Mouse (Mus musculus): ENCODE measurements around the gene Gm10638. TPM values are rescaled to one million over a fixed set of nuclear protein-coding genes. Genes with fewer than 3 reads are reported as not detected.

Gene Gm10638
- total RNA-seq (2021), result 1 to 10 TPM; 2.8 to 3.0 TPM
- long read RNA-seq, experiment 1, transcript Gm10638-201 (1 exons, 905 nt), result major isoform, 12 of 12 reads
- long read RNA-seq, experiment 1, partial matches to known transcripts, result 0 of 12 reads
- long read RNA-seq, experiment 1, other reads (novel, unspliced or antisense), result 0 of 12 reads
- long read RNA-seq, experiment 2, transcript Gm10638-201 (1 exons, 905 nt), result major isoform, 6 of 6 reads
- long read RNA-seq, experiment 2, partial matches to known transcripts, result 0 of 6 reads
- long read RNA-seq, experiment 2, other reads (novel, unspliced or antisense), result 0 of 6 reads

DNA sequence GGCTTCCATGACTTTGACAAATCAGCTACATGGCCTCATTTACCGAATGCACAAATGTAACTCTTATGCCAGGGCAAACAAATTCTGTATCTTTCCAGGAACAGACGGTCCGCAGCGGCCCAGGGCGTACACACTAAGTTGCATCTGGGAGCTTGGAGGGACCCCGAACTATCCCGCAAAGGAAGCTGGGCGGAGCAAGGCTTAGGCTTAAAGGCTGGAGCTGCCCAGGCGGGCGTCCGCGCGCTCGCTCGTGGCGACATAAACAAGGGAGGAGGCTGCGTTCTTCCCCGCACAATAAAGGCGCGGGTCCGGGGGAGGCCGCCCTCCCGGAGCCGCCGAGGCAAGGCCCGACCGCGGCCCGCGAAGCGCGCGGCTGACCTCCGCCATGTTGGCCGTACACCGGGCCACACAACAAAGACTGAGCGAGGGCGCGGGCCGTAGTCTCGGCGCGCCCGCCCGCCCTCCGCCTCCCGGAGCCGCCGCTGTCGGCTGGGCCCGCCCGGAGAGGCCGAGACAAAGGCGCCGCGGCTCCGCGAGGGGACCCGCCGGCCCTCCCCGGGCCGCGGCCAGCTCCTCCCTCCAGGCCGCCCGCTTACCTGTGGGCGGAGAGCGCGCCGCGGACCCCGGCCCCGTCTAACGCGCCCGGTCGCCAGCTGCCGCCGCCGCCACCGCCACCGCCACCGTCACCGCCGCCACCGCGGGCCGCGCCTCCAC, at the start of gene Gm10638, which contains the start of gene Siah1a:
TSS of gene Gm10638 (plus strand) at position 479 of the 714 bp plus-strand sequence.
TSS of gene Siah1a (minus strand) at position 714 of the 714 bp plus-strand sequence.
- intact Hi-C loops (cut with DNase I), result loop anchor here (5.0 kb wide), 3 partner anchors 42 to 137 kb away; no protein-coding TSS in a partner anchor
- DNase-seq, result peak; percentile 73 to 76

DNA sequence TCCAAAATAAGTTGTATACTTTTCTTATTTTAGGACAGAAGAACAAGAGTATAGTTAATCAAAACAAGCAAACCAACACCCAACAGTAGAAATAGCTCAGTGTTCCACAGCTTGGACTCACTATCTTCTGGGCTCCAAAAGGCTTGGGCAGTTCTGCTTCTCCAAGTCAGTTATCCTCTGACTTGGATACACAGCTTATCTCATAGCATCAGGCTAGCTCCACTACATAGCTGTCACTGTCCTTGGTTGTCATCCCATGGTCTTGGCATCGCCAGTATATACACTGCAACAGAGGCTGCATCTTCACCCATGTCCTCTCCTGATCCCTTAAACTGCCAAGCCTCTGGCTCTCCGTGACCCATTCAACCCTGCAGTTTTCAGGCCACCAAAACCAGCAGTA, 49.8 kb upstream of the Gm10638 start:
- intact Hi-C loops (cut with DNase I), result no loop called here
- DNase-seq, result no peak

- DNase-seq, result no peak
- intact Hi-C loops (cut with DNase I), result no loop called here
These were observed 46.6 kb upstream of the Gm10638 start for GRCm38 (mm10) chr8:86698811-86699421.

DNA sequence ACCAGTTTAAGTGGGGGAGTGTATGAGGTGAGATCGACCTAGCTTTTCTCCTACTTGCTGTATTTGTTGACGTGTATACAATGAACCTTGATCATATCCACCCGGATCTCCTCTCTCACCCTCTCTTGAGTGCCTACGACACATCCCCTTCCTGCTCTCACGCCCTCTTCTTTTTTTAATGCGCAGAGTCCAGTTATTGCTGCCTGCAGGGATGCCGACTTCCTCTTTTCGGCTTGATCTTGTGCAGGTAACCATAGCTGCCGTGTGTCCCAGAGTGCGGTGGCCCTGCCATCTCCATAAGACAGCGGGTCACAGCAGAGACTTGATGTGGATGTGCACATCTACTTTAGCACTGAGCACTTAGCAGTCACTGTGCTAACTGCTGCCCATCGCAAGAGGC, 46.0 kb upstream of the Gm10638 start:
- intact Hi-C loops (cut with DNase I), result no loop called here
- no peak for DNase-seq

GRCm38 (mm10) chr8:86702453-86702852, 43.0 kb upstream of the Gm10638 start:
- intact Hi-C loops (cut with DNase I), result no loop called here
- no peak for DNase-seq

DNA sequence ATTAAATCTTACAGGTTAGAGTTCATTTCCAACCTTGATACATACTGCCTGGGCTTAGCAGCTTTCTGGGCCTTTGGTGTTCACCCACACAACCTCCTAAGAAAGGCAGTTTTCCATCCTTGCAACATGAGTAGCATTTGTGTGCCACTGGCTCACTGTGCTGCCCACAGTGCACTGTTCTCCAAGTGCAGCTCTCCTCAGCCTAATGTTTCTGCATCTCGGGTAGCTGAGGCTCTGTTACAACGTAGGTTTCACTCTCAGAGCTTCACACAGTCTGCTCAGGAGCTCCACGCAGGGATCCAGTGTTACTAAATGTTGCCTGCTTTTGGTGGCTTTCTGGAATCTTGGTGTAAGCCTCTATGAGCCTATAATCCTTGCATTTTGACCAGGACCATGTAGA, 40.2 kb upstream of the Gm10638 start:
- no peak for DNase-seq
- intact Hi-C loops (cut with DNase I), result no loop called here

DNA sequence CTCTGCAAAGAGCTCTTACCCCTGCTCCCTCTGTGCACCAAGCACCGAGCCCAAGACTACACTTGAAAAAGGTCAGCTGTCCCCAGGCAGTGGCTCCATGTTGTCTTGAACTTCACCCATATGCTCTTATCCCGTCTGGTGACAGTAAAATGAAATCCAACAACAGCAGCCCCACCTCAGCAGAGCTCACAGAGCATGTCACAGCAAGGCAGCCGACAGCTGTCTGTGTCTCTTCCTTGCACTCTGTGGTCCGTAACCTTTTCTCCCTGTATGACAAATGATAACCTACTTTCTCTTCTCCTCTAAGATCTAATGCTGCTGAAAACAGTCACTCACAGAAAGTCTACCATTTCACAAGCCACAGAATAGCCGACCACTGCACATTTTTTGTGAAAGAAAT, 38.7 kb upstream of the Gm10638 start:
- intact Hi-C loops (cut with DNase I), result no loop called here
- DNase-seq, result no peak

- DNase-seq, result no peak
- intact Hi-C loops (cut with DNase I), result no loop called here
These were observed 37.6 kb upstream of the Gm10638 start for GRCm38 (mm10) chr8:86707873-86708272.

GRCm38 (mm10) chr8:86712594-86712993, 32.9 kb upstream of the Gm10638 start:
- intact Hi-C loops (cut with DNase I), result no loop called here
- no peak for DNase-seq

- no peak for DNase-seq
- intact Hi-C loops (cut with DNase I), result no loop called here
These were observed 31.9 kb upstream of the Gm10638 start for GRCm38 (mm10) chr8:86713407-86714188.

GRCm38 (mm10) chr8:86718332-86718994, 27.0 kb upstream of the Gm10638 start:
- intact Hi-C loops (cut with DNase I), result no loop called here
- no peak for DNase-seq

- no peak for DNase-seq
- intact Hi-C loops (cut with DNase I), result no loop called here
These were observed 26.1 kb upstream of the Gm10638 start for GRCm38 (mm10) chr8:86719368-86719767.

- intact Hi-C loops (cut with DNase I), result no loop called here
- DNase-seq, result no peak
These were observed 24.6 kb upstream of the Gm10638 start for GRCm38 (mm10) chr8:86720756-86721459.

DNA sequence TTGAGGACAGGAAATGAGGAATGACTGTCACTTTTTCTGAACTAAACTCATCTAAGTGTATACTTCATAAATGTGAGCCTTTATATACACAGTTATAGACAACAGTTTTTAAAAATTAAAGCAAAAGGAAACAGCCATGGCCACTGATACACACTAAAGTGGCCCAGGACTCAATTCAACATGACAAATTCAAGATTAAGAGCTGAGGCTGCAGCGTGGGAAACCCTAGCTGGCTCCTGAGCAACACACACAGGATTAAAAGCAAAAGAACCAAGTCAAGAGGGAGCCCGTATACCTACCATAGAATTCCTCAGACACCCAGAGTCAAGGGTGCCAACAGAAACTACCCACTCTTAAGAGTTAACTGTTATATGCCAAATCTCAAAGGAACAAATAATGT, 24.0 kb upstream of the Gm10638 start:
- no peak for DNase-seq
- intact Hi-C loops (cut with DNase I), result no loop called here

- DNase-seq, result no peak
- intact Hi-C loops (cut with DNase I), result no loop called here
These were observed 18.5 kb upstream of the Gm10638 start for GRCm38 (mm10) chr8:86726959-86727358.

GRCm38 (mm10) chr8:86728224-86728950, 17.1 kb upstream of the Gm10638 start:
- intact Hi-C loops (cut with DNase I), result no loop called here
- DNase-seq, result peak in 1 of 2 experiments; percentile 14

GRCm38 (mm10) chr8:86730303-86730702, 15.2 kb upstream of the Gm10638 start:
- intact Hi-C loops (cut with DNase I), result no loop called here

DNA sequence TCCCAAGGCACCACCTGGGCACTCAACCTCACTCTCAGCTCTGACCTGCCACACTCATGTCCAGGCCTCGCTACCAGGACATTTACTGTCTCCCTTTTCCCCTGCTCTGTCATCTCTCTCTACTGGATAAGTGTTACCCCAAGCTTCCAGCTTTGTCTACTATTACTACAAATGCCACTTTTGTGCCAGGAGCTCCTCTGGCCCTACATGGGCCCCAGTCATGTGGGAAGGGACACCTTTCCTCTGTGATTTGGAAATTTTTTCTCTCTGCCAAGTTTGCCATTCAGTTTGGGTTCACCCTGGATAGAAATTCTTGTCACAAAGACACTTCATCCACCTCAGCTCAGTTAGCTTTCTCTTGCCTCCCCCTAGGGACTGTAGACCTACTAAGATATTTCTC, 14.6 kb upstream of the Gm10638 start:
- DNase-seq, result no peak
- intact Hi-C loops (cut with DNase I), result no loop called here

More at GRCm38 (mm10) chr8:86730303-86730702, 15.2 kb upstream of the Gm10638 start:
- DNase-seq, result no peak

DNA sequence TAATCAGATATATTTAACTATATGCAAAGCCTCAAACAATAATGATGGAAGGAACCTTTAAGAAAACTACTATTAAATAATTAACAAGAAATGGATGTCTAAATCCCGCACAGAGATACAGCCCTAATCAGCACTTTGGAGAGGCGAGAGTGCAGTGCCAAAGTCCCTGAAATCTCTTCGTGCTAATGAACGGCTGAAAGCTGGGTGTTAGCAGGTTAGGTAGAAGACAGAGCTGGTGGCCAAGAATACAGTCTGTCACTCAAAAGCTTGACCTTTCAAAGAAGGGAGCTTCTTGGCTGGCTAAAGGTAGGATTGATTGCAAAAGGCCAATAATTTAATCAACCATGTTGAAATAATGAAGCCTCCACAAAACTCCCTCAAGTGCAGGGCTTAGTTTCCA, 11.3 kb upstream of the Gm10638 start:
- intact Hi-C loops (cut with DNase I), result no loop called here
- no peak for DNase-seq
